Mouse (Mus musculus) left cerebral cortex, postnatal 25 days (tissue): ENCODE results near the gene Sirt6. TPM values are rescaled to one million over a fixed set of nuclear protein-coding genes. Genes with fewer than 3 reads are reported as not detected.
"Not testable (repeated sequence)": the region's sequence is repeated elsewhere in the genome, so short reads cannot be mapped to it uniquely, and the experiment has no call there.

Experiments used
- DNase-seq, 2 experiments: peaks; one replicate each; pipeline ENCODE4 v3.0.0; 2022; ENCODE audit warnings: low spot score in 2 of 2, mixed read lengths in 1 of 2
- intact Hi-C: fragments of 180-260 bp; cut with DNase I; formaldehyde crosslinking; loops from one replicate; pipeline ENCODE4 v1.15.1; 2025
- total RNA-seq, 2 experiments: library from RNA; stranded (reverse); gene quantifications; 2 replicates each; pipeline ENCODE4 v1.2.3; 2021

Gene Sirt6
- total RNA-seq, result 10 to 100 TPM; 22.1 to 25.3 TPM

- intact Hi-C loops, result no loop called here
Measured at GRCm38 (mm10) chr10:81626994-81627835, at the start of gene Sirt6. Gene Sirt6, minus strand, starts transcription at chr10:81627797.

GRCm38 (mm10) chr10:81656174-81656573 lies 28.6 kb upstream of the Sirt6 start:
- no peak for DNase-seq
- intact Hi-C loops, result no loop called here

More at GRCm38 (mm10) chr10:81626994-81627835, at the start of gene Sirt6:
- DNase-seq, result peak; percentile 93 to 97

- peak in 1 of 2 experiments; percentile 1 for DNase-seq
- intact Hi-C loops, result no loop called here
Measured at GRCm38 (mm10) chr10:81655178-81655577, 27.6 kb upstream of the Sirt6 start.

GRCm38 (mm10) chr10:81648803-81649775 lies 21.5 kb upstream of the Sirt6 start, which contains the start of gene Gm10778:
Gene Gm10778, plus strand, starts transcription at chr10:81649059.
- intact Hi-C loops, result not testable (repeated sequence)
- peak; percentile 87 to 94 for DNase-seq

- intact Hi-C loops, result no loop called here
- no peak for DNase-seq
Measured at GRCm38 (mm10) chr10:81646015-81646555, 18.5 kb upstream of the Sirt6 start.

GRCm38 (mm10) chr10:81645391-81645790 lies 17.8 kb upstream of the Sirt6 start:
- intact Hi-C loops, result no loop called here
- DNase-seq, result no peak

- DNase-seq, result no peak
- intact Hi-C loops, result no loop called here
Measured at GRCm38 (mm10) chr10:81644716-81645115, 17.1 kb upstream of the Sirt6 start.

GRCm38 (mm10) chr10:81644162-81644561 lies 16.6 kb upstream of the Sirt6 start:
- intact Hi-C loops, result no loop called here
- DNase-seq, result no peak

- intact Hi-C loops, result no loop called here
- DNase-seq, result peak; percentile 97 to 98
Measured at GRCm38 (mm10) chr10:81643449-81644055, 16.0 kb upstream of the Sirt6 start.

- DNase-seq, result peak; percentile 39 to 45
- intact Hi-C loops, result no loop called here
Measured at GRCm38 (mm10) chr10:81642648-81643448, 15.3 kb upstream of the Sirt6 start.

GRCm38 (mm10) chr10:81641978-81642647 lies 14.5 kb upstream of the Sirt6 start:
- DNase-seq, result no peak
- intact Hi-C loops, result no loop called here

- intact Hi-C loops, result no loop called here
- DNase-seq, result no peak
Measured at GRCm38 (mm10) chr10:81641566-81641965, 14.0 kb upstream of the Sirt6 start.

- intact Hi-C loops, result not testable (repeated sequence)
Measured at GRCm38 (mm10) chr10:81640825-81641224, 13.2 kb upstream of the Sirt6 start.

GRCm38 (mm10) chr10:81638101-81638500 lies 10.5 kb upstream of the Sirt6 start:
- intact Hi-C loops, result no loop called here

More at GRCm38 (mm10) chr10:81640825-81641224, 13.2 kb upstream of the Sirt6 start:
- DNase-seq, result not testable (repeated sequence)

GRCm38 (mm10) chr10:81636338-81636737 lies 8.7 kb upstream of the Sirt6 start:
- no peak for DNase-seq
- intact Hi-C loops, result no loop called here

More at GRCm38 (mm10) chr10:81638101-81638500, 10.5 kb upstream of the Sirt6 start:
- no peak for DNase-seq

GRCm38 (mm10) chr10:81633253-81634099 lies 5.9 kb upstream of the Sirt6 start:
- peak; percentile 84 to 91 for DNase-seq
- intact Hi-C loops, result no loop called here

GRCm38 (mm10) chr10:81628390-81628789 lies 793 bp upstream of the Sirt6 start, which contains the start of gene Ankrd24:
Gene Ankrd24, plus strand, starts transcription at chr10:81628540.
- intact Hi-C loops, result no loop called here
- DNase-seq, result no peak
